Mouse (Mus musculus) ES-Bruce4 (cell line): ENCODE data around the gene Ccdc85c. TPM values are rescaled to one million over a fixed set of nuclear protein-coding genes. Genes with fewer than 3 reads are reported as not detected.

Source experiments
- H3K27ac ChIP-seq: 2 replicates; pipeline ENCODE4 v1.5.1; 2012; ENCODE audit warnings: low read length, inconsistent platforms; ENCODE audit not compliant: insufficient read depth
- H3K27me3 ChIP-seq: 2 replicates; pipeline ENCODE4 v1.6.1; 2012; ENCODE audit warnings: mild to moderate bottlenecking, low read length, inconsistent platforms; ENCODE audit not compliant: control insufficient read depth, poor library complexity, insufficient read depth, severe bottlenecking
- H3K36me3 ChIP-seq: 2 replicates; pipeline ENCODE4 v1.6.1; 2012; ENCODE audit warnings: inconsistent platforms, mild to moderate bottlenecking, low read length, moderate library complexity; ENCODE audit not compliant: control insufficient read depth, poor library complexity, insufficient read depth, severe bottlenecking
- H3K4me1 ChIP-seq: one replicate; pipeline ENCODE4 v1.8.1; 2011; ENCODE audit warnings: low read length; ENCODE audit not compliant: control insufficient read depth, insufficient read depth
- H3K4me3 ChIP-seq: 2 replicates; pipeline ENCODE4 v1.5.1; 2011; ENCODE audit warnings: low read depth, mild to moderate bottlenecking, low read length
- H3K9ac ChIP-seq: 2 replicates; pipeline ENCODE4 v1.6.1; 2012; ENCODE audit warnings: low read depth, mild to moderate bottlenecking, inconsistent platforms; ENCODE audit not compliant: poor library complexity, severe bottlenecking
- H3K9me3 ChIP-seq: replicated peaks from 2 replicates; pipeline ENCODE4 v1.6.1; 2012; ENCODE audit warnings: mild to moderate bottlenecking, low read length, inconsistent platforms; ENCODE audit not compliant: control insufficient read depth, poor library complexity, insufficient read depth, severe bottlenecking
- CTCF ChIP-seq: IDR thresholded peaks from one replicate; pipeline ENCODE4 v1.8.1; 2011; ENCODE audit warnings: low read depth, low read length
- EP300 ChIP-seq: IDR thresholded peaks from 2 replicates; pipeline ENCODE4 v1.6.1; 2011; ENCODE audit warnings: low read depth, low read length; ENCODE audit not compliant: insufficient read depth
- POLR2A ChIP-seq: IDR thresholded peaks from one replicate; pipeline ENCODE4 v1.8.1; 2011; ENCODE audit warnings: low read length; ENCODE audit not compliant: insufficient read depth
- polyA plus RNA-seq: library from polyadenylated mRNA; stranded (reverse); fragments of >200 nt; gene quantifications from 2 replicates; pipeline ENCODE4 v1.2.4, GENCODE M21; 2011; ENCODE audit warnings: low read depth; ENCODE audit not compliant: missing spikeins, insufficient read depth, insufficient read length

Gene Ccdc85c
- polyA plus RNA-seq, 1 experiment, result 21.0 TPM

DNA sequence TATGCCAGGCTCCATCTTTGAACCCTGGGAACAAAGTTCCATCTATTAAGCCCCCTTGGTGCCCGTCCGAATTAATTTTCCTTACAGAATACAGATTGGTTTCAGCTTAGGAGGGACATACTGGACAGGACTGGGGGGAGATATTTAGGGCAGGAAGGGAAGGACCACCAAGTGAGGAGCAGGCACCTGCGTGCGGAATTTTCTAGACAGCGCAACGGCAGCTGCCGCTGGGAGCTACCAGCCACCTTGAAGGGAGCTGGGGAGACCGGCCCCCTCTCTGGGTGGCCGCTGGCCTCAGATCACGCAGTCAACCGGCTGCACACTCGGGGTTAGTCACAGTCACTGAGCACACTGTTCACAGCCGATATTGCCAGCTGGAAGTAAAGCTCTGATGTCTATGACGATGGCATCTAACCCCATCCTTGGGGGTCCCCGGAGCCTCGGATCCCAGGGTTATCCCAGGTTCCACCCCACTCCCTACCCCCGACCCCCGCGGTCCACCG is 32.9 kb downstream of the Ccdc85c start:
- Histone ChIP-seq H3K9me3 (no peaks in the 10 kb centered on the region), H3K4me1 (no peaks in the 10 kb centered on the region), H3K9ac (no peak overlapping the region), H3K27ac (no peak overlapping the region), H3K4me3 (no peak overlapping the region), H3K27me3 (no peaks in the 10 kb centered on the region), H3K36me3 (no peaks in the 10 kb centered on the region)
- TF ChIP-seq POLR2A (no peak), CTCF (no peak), EP300 (no peak)

DNA sequence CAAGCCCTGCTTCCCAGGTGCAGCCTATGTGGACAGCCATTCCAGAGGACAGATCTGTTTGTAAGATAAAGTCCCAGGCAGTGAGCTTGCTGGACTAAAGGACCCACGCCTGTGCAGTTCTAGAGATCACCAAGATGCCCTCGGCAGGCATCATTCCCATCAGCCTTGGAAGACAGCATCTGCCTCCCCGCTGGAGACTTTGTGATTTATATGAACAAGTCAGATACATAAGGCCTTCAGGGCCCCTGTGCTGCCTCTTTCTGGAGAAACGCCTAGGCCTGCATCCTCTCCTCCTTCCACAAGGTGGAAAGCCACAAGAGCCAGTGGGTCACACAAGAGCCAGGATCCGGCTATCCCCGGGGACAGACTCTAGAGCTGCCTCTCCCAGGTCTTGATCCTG is 33.6 kb downstream of the Ccdc85c start:
- no peaks in the 10 kb centered on the region for H3K27me3 ChIP-seq
- no peak overlapping the region for H3K9ac ChIP-seq
- H3K9me3 ChIP-seq, result no peaks in the 10 kb centered on the region
- H3K36me3 ChIP-seq, result no peaks in the 10 kb centered on the region
- peaks cover 3% of the 10 kb centered on the region for H3K4me1 ChIP-seq
- no peak overlapping the region for H3K27ac ChIP-seq
- H3K4me3 ChIP-seq, result no peak overlapping the region
- no peak for TF ChIP-seq POLR2A
- no peak for TF ChIP-seq EP300
- TF ChIP-seq CTCF, result no peak

DNA sequence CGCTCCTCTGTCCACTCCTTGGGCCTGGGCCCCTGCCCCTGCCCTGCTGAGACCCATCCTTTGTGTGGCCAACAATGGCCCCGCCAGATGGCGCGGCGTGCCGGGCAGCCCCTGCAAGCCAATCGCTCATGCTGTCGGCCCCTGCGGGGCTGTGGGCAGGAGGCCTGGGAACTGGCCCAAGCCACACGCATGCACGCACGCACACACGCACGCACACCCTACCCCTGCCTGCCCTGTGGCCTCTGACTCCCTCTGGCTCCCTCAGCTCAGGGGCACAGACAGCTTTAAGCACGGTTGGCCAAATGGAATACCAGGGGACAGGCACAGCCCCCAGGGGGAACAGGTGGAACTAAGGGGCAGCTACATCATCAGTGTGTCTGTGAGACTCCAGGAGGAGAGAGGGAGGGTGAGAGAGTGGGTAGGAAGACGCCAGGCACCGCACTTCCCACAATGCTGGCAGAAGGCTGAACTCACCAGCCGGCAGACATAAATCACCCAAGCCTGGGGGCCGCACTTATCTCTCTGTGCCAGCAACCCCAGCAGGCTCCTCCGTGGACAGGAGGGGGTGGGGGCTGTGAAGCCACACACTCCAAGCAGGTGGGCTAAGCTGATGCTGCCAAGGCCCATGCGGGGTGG is 34.2 kb downstream of the Ccdc85c start:
- TF ChIP-seq EP300 (no peak), CTCF (no peak)
- no peak overlapping the region for H3K4me3 ChIP-seq
- no peak overlapping the region for H3K9ac ChIP-seq
- H3K36me3 ChIP-seq, result no peaks in the 10 kb centered on the region
- no peaks in the 10 kb centered on the region for H3K9me3 ChIP-seq
- H3K27ac ChIP-seq, result no peak overlapping the region
- H3K4me1 ChIP-seq, result peaks cover 5% of the 10 kb centered on the region
- no peaks in the 10 kb centered on the region for H3K27me3 ChIP-seq

DNA sequence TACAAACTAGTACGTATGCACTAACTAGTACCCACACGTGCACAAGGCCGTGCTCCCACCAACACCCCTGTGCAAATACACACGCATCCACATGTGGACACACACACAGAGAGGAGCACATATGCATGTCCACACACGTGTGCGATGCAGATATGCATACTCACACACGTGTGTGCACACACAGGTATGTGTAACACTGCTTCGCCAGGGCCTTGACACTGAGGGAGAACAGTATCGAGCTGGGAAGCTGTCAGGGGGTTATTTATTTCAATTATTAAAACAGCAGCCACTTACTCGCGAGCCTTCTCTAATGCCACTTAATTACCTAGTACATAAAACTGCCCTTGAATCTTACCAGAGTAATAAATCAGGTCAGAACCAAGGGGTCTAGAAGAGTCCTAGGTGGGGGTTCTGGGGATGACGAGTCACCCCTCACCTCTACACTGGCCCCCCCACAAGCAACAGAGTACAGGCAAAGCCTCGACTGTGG is 34.8 kb downstream of the Ccdc85c start:
- Histone ChIP-seq H3K9me3 (no peaks in the 10 kb centered on the region), H3K27me3 (no peaks in the 10 kb centered on the region), H3K4me3 (no peak overlapping the region), H3K36me3 (no peaks in the 10 kb centered on the region), H3K9ac (no peak overlapping the region), H3K27ac (no peak overlapping the region), H3K4me1 (peaks cover 5% of the 10 kb centered on the region)
- no peak for TF ChIP-seq CTCF
- no peak for TF ChIP-seq EP300
- no peak for TF ChIP-seq POLR2A

DNA sequence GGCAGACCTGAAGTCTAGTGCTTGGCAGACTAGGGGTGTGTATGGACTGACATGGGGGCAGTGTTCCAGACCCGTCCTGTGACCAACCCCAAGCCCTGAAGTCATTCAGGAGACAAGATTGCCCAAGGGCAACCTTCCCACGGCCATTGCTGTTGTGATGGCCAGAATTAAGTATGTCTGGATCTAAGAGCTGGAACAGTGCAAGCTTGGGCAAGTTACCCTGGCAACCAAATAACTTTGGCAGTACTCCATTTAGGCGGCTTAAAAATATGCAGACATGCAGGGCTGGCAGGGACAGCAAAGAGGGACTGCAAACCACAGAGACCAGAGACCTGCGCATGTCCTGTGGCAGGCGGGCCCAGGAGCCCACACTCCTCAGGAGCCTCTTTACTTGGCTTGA is 35.8 kb downstream of the Ccdc85c start:
- no peaks in the 10 kb centered on the region for H3K36me3 ChIP-seq
- no peaks in the 10 kb centered on the region for H3K27me3 ChIP-seq
- peaks cover 5% of the 10 kb centered on the region for H3K4me1 ChIP-seq
- no peaks in the 10 kb centered on the region for H3K9me3 ChIP-seq
- TF ChIP-seq POLR2A (no peak), EP300 (no peak), CTCF (no peak)
- no peak overlapping the region for H3K9ac ChIP-seq
- no peak overlapping the region for H3K4me3 ChIP-seq
- no peak overlapping the region for H3K27ac ChIP-seq

DNA sequence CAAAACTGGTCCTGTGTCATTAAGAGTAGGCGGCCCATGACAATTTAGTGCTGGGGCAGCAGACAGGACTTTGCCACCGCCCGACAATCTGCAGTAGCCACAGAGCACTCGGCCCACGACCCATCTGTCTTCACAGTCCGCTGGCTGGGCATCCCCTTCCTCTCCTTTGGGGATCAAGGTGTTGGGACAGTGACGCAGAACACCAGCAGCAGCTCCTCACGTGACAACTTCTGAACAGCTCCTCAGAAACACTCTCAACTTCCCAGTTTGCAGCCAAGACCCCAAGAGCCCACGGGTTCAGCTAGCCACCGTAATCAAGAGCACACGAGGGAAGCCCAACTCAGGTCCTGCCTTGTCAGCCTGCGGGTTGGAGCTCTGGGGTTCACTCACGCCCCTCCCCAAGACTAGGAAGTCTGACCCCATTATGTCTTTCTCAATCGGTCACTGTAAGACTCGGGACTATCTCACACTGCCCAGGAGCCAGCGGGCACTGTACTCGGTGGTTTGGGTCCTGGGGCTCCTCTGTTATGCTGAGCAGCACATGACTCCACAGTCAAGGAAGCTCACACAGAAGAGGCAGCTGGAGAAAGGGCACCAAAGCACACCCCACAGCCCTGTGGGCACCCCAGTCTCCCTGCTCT is 36.7 kb downstream of the Ccdc85c start:
- H3K27me3 ChIP-seq, result no peaks in the 10 kb centered on the region
- H3K4me3 ChIP-seq, result no peak overlapping the region
- no peak for TF ChIP-seq EP300
- TF ChIP-seq CTCF, result no peak
- TF ChIP-seq POLR2A, result no peak
- no peak overlapping the region for H3K9ac ChIP-seq
- no peak overlapping the region for H3K27ac ChIP-seq
- H3K4me1 ChIP-seq, result peaks cover 5% of the 10 kb centered on the region
- no peaks in the 10 kb centered on the region for H3K36me3 ChIP-seq
- H3K9me3 ChIP-seq, result no peaks in the 10 kb centered on the region
